Mouse (Mus musculus) layer of hippocampus, adult 11-12 months (tissue): ENCODE measurements around the gene Olfr1215.
"Not testable (repeated sequence)": the region's sequence is repeated elsewhere in the genome, so short reads cannot be mapped to it uniquely, and the experiment has no call there.

Experiments
- DNase-seq: peaks from one replicate; pipeline ENCODE4 v3.0.0; 2022; ENCODE audit warnings: low spot score

Gene Olfr1215

DNA sequence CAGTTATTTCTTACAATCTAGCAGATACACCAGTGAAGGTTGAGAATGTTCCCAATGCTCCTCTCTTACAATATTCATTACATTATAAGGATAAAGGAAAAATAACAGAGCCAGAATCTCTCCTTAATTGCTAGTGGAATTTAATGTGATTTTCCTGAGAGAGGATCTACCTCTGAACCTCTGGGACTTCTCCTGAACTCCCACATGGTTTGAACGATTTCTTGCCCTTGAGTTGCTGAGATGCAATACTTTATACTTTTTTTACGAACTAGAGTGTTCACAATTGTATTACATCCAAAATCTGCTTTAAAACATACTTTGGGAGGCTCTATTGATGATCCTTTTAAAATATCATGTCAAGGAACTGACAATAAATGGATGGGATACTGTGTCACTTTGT is at the start of gene Olfr1215:
Gene Olfr1215 (minus strand): TSS at position 101 of the 400 bp plus-strand sequence.
- DNase-seq, result no peak

DNA sequence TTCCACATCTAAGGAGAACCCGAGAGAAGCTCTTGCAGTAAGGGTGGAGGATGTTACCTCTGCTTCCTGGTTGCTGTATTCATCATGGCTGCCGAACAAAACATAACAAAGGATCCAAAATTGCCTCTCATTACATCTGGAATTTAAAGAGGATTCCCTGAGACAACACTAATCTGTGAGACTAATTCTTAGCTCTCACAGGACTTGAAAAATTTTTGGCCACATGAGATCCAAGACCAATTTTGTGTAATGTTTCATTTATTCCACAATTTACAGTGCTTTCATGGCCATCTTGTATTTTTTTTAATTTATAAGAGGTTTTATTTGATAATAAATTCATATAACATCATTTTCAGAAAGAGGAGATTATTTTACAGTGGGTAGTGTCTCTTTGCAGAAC is 25.2 kb upstream of the Olfr1215 start, which contains the start of gene Olfr1217:
Gene Olfr1217 (minus strand): TSS at position 101 of the 400 bp plus-strand sequence.
- DNase-seq, result no peak

DNA sequence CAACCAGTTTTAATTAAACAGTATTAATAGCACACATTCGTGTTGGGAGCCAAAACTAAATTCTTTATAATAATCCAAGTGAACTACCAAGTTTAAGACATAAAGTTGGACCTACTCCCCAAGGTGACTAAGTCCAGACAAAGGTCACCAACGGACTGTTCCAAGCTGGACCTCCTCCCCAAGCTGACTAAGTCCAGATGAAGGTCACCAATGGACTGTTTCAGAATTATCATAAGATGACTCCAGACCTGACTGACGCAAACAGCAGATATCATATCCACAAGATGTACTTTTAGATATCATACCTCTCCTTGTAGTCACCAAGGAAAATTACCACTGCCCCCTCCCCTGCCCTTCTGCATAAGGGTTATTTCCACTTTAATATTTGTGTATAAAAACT is 14.7 kb upstream of the Olfr1215 start:
- DNase-seq, result not testable (repeated sequence)

DNA sequence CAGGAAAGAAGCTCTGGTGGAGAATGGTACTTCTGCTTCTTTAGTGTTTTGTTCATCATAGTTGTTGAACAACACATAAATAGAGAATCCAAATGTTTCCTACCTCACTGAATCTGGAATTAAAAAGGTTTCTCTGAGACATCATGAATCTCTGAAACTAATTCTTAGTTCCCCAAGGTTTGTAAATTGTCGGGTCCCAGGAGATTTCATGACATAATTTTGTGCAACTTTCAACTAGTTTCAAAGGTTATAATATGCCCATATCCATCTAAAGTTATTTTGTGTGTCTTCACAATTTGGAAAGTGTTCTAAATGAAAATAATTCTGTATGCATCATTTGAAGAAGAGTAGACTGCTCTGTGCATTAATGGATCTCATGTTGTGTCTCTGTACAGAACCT is 11.5 kb upstream of the Olfr1215 start, which contains the start of gene Olfr1216:
Gene Olfr1216 (minus strand): TSS at position 101 of the 400 bp plus-strand sequence.
- DNase-seq, result no peak

DNA sequence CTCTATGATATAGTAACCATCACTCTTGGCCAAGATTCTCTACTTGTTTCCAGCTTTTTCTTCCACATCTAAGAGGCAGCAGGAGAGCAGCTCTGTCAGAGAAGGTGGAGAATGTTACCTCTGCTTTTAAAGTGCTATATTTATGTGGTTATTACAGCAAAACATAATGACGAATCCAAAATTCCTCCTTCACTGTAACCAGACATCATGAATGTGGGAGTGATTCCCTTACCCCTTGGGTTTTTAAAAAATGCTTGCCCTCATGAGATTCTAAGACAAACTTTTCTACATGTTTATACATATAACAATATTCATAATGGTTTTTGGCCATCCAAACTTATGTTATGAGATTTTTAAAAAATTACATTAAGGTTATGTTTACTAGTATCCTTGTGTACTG is 14.2 kb downstream of the Olfr1215 start, which contains the start of gene Olfr1214:
Gene Olfr1214 (minus strand): TSS at position 101 of the 400 bp plus-strand sequence.
- no peak for DNase-seq

DNA sequence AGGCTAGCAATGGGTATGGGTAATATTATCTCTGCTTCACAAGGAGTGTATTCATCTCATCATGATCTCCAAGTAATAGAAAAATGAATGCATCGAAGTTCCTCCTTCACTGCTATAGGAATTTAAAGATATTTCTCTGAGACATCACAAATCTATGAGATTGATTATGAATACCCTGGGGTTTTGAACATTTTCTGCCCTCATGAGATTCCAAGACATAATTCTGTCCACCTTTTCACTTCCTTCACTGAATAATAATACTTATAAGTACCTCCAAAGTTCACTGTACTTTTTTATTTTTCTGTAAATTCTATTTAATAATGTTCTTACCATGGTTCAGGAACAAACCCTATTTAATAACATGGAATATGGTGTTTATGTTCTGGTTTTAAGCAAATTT is 26.6 kb downstream of the Olfr1215 start, which contains the start of gene Gm13762:
Gene Gm13762 (minus strand): TSS at position 101 of the 400 bp plus-strand sequence.
- DNase-seq, result no peak

DNA sequence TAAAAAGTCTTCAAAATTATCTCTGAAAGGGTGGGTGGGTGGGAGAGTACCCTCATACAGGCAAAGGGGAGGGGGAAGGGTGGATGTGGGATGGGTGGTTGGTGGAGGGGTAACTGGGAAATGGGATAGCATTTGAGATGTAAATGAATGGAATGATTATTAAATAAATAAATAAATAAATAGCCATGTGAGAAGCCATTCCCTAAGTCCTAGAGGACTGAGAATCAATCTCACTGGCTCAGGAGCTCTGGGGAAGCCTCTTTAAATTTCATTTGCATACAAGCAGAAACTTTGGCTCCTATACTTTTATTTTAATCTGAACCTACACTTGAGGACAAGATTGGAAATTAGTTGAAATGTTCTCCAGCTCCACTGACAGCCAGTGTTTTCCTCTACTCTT is 53.1 kb downstream of the Olfr1215 start, which contains the start of gene Olfr1212:
Gene Olfr1212 (plus strand): TSS at position 301 of the 400 bp plus-strand sequence.
- DNase-seq, result no peak
